Mouse (Mus musculus): ENCODE results near the gene Mmp24. TPM values are rescaled to one million over a fixed set of nuclear protein-coding genes. Genes with fewer than 3 reads are reported as not detected.

Mmp24 gene
- polyA plus RNA-seq (2012; rRNA removed) = 0.22 TPM in 2 replicates

GRCm38 (mm10) chr2:155774927-155775684 is at the start of gene Mmp24:
TSS of gene Mmp24 (plus strand) at chr2:155775342.

GRCm38 (mm10) chr2:155729158-155729645 is 45.9 kb upstream of the Mmp24 start, which contains the start of gene Edem2:
TSS of gene Edem2 (minus strand) at chr2:155729475.

GRCm38 (mm10) chr2:155735766-155736165 is 39.4 kb upstream of the Mmp24 start, which contains the start of gene Gm17581:
TSS of gene Gm17581 (minus strand) at chr2:155735866.

GRCm38 (mm10) chr2:155751014-155751786 is 23.9 kb upstream of the Mmp24 start, which contains the start of gene Procr:
TSS of gene Procr (plus strand) at chr2:155751117.

GRCm38 (mm10) chr2:155819392-155819448 is 44.1 kb downstream of the Mmp24 start, which contains the start of gene BC029722:
TSS of gene BC029722 (minus strand) at chr2:155819426.

GRCm38 (mm10) chr2:155826630-155827424 is 51.7 kb downstream of the Mmp24 start, which contains the start of gene Eif6:
TSS of gene Eif6 (minus strand) at chr2:155826925.

GRCm38 (mm10) chr2:155834732-155835131 is 59.6 kb downstream of the Mmp24 start, which contains the start of gene Fam83c:
TSS of gene Fam83c (minus strand) at chr2:155834854.

Other genes with a start within 250 kb of the Mmp24 start
- gene Gss, start 182.5 kb upstream of the Mmp24 start, polyA plus RNA-seq (2012; rRNA removed) = 59.0 and 67.1 TPM in 2 replicates
- gene Myh7b, start 164.1 kb upstream of the Mmp24 start, polyA plus RNA-seq (2012; rRNA removed) = 0.02 TPM in 1 of 2 replicates, not detected in the other
- gene Trpc4ap, start 83.0 kb upstream of the Mmp24 start, polyA plus RNA-seq (2012; rRNA removed) = 72.7 and 87.2 TPM in 2 replicates
- 42.9 and 44.4 TPM in 2 replicates for gene Edem2, start 45.9 kb upstream of the Mmp24 start, polyA plus RNA-seq (2012; rRNA removed)
- gene Gm17581, start 39.5 kb upstream of the Mmp24 start, polyA plus RNA-seq (2012; rRNA removed) = not detected in 2 replicates
- gene Procr, start 24.2 kb upstream of the Mmp24 start, polyA plus RNA-seq (2012; rRNA removed) = 6.5 and 8.9 TPM in 2 replicates
- gene BC029722, start 44.1 kb downstream of the Mmp24 start, polyA plus RNA-seq (2012; rRNA removed) = 39.1 and 88.0 TPM in 2 replicates
- gene Eif6, start 51.6 kb downstream of the Mmp24 start, polyA plus RNA-seq (2012; rRNA removed) = 175 and 188 TPM in 2 replicates
- gene Fam83c, start 59.5 kb downstream of the Mmp24 start, polyA plus RNA-seq (2012; rRNA removed) = 8.5 and 10.6 TPM in 2 replicates
- gene Uqcc1, start 155.0 kb downstream of the Mmp24 start, polyA plus RNA-seq (2012; rRNA removed) = 4.6 and 7.1 TPM in 2 replicates
- gene Gm15557, start 165.4 kb downstream of the Mmp24 start, polyA plus RNA-seq (2012; rRNA removed) = not detected in 2 replicates
- 0.39 and 0.54 TPM in 2 replicates for gene Gdf5, start 170.0 kb downstream of the Mmp24 start, polyA plus RNA-seq (2012; rRNA removed)
- 1.7 and 1.9 TPM in 2 replicates for gene Cep250, start 181.1 kb downstream of the Mmp24 start, polyA plus RNA-seq (2012; rRNA removed)
- 0.34 and 0.77 TPM in 2 replicates for gene 6430550D23Rik, start 232.6 kb downstream of the Mmp24 start, polyA plus RNA-seq (2012; rRNA removed)
- gene Ergic3, start 232.7 kb downstream of the Mmp24 start, polyA plus RNA-seq (2012; rRNA removed) = 112 and 123 TPM in 2 replicates

Measured in stomach, adult 2 months (tissue).